Mouse (Mus musculus) cerebellum, adult 9-11 months (tissue): ENCODE results near the gene Theg.

Experiments
- DNase-seq: peaks from one replicate; pipeline ENCODE4 v3.0.0; 2022

The Theg gene

GRCm38 (mm10) chr10:79534426-79534825, 52.7 kb downstream of the Theg start:
- peak; percentile 13 for DNase-seq

- DNase-seq, result peak; percentile 72
Observed at GRCm38 (mm10) chr10:79533126-79533911, 53.8 kb downstream of the Theg start, which contains the start of gene Plpp2. Gene Plpp2 (minus strand): TSS chr10:79533796.

GRCm38 (mm10) chr10:79532678-79533077, 54.5 kb downstream of the Theg start:
- DNase-seq, result no peak

GRCm38 (mm10) chr10:79531593-79531992, 55.5 kb downstream of the Theg start:
- peak; percentile 5 for DNase-seq

- DNase-seq, result peak; percentile 2
Observed at GRCm38 (mm10) chr10:79530721-79531120, 56.4 kb downstream of the Theg start.

- peak; percentile 4 for DNase-seq
Observed at GRCm38 (mm10) chr10:79530241-79530640, 56.9 kb downstream of the Theg start.

GRCm38 (mm10) chr10:79528081-79528480, 59.0 kb downstream of the Theg start:
- no peak for DNase-seq

GRCm38 (mm10) chr10:79527453-79527845, 59.7 kb downstream of the Theg start:
- no peak for DNase-seq

- no peak for DNase-seq
Observed at GRCm38 (mm10) chr10:79526661-79527452, 60.3 kb downstream of the Theg start.
